Mouse (Mus musculus) mammary gland, adult 2 months (tissue): ENCODE data around the gene Ndufb7. TPM values are rescaled to one million over a fixed set of nuclear protein-coding genes. Genes with fewer than 3 reads are reported as not detected.

Source experiments
- polyA plus RNA-seq: library from polyadenylated mRNA; depleted of rRNA; stranded (reverse); fragments of >200 nt; gene quantifications from 2 replicates; pipeline ENCODE4 v1.2.3, GENCODE M21; 2012; ENCODE audit warnings: low replicate concordance; rRNA removed

The Ndufb7 gene
- 442 and 514 TPM in 2 replicates for polyA plus RNA-seq

GRCm38 (mm10) chr8:83566469-83567395, at the start of gene Ndufb7:
Gene Ndufb7, plus strand, starts transcription at chr8:83566671.

DNA sequence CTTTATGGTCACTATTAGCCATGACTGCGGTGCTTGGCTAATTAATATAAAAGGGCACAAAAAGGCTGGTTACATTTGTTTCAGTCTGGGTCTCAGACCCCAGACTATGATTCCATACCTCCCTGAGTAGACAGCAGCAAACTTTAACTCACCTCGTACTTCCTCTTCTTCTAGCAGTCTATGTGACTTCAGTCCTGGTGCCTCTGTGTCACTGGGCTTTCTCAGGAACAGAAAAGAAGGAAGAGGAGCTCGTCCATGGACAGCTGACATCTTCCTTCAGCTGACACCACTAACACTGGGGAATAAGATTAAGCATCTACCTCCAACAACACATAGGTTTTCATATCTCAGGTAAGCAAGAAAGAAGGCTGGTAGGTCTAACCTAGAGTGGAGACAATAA, 30.7 kb upstream of the Ndufb7 start, which contains the start of gene Olfr370:
Gene Olfr370 (plus strand): TSS at position 45 of the 400 bp plus-strand sequence.

DNA sequence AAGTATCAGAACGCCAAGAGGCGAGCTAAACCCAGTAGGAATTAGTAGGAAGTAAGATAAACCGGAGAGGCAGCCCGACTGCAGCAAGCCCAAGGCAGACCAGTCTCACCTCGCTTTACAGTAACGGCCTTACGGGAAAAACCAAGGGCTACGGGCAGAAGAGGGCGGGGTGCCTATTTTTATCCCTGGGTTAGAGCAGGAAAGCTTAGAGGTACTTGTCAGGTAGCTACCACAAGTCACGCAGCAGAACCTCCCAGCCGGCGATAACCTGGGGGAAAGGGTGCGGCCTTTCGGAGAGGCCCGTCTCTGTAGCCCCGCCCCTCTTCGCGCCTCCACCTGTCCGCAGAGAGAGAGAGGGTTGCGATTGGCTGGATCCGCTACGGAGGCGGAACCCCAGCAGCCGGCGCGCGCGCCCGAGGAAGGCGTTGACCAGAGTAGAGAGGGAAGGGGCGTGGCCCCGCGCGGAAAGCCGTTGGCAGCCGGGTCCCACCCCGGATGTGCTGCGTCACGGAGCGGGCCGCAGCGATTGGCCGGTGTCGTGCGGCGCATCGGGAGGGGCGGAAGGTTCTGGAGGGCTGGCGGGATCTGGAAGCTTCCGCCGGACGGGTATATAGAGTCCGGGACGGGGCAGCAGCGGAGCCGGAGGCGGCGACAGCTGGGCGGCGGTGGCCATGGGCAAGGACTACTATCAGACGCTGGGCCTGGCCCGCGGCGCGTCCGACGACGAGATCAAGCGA, 41.4 kb downstream of the Ndufb7 start, which contains the start of the genes Tecr and Dnajb1:
Gene Tecr (minus strand): TSS at position 311 of the 737 bp plus-strand sequence.
Gene Dnajb1 (plus strand): TSS at position 533 of the 737 bp plus-strand sequence.

Other genes starting within 250 kb of the Ndufb7 start
- gene Elmod2, start 234.2 kb upstream of the Ndufb7 start, polyA plus RNA-seq: 2.5 and 6.7 TPM in 2 replicates
- not detected in 2 replicates for gene Mgat4d, start 218.2 kb upstream of the Ndufb7 start, polyA plus RNA-seq
- gene Clgn, start 176.8 kb upstream of the Ndufb7 start, polyA plus RNA-seq: not detected in 2 replicates
- 2.9 and 8.0 TPM in 2 replicates for gene Scoc, start 108.3 kb upstream of the Ndufb7 start, polyA plus RNA-seq
- not detected in 2 replicates for gene Olfr370, start 30.9 kb upstream of the Ndufb7 start, polyA plus RNA-seq
- gene Tecr, start 41.3 kb downstream of the Ndufb7 start, polyA plus RNA-seq: 844 and 1,093 TPM in 2 replicates
- gene Dnajb1, start 41.5 kb downstream of the Ndufb7 start, polyA plus RNA-seq: 28.9 and 29.1 TPM in 2 replicates
- gene Gipc1, start 86.0 kb downstream of the Ndufb7 start, polyA plus RNA-seq: 35.8 and 60.6 TPM in 2 replicates
- 0.65 and 0.94 TPM in 2 replicates for gene Ptger1, start 100.0 kb downstream of the Ndufb7 start, polyA plus RNA-seq
- gene Pkn1, start 132.5 kb downstream of the Ndufb7 start, polyA plus RNA-seq: 135 and 174 TPM in 2 replicates
- gene Ddx39, start 148.5 kb downstream of the Ndufb7 start, polyA plus RNA-seq: 32.8 and 37.7 TPM in 2 replicates
- 100.0 and 123 TPM in 2 replicates for gene Adgre5, start 174.7 kb downstream of the Ndufb7 start, polyA plus RNA-seq